Mouse (Mus musculus): Measurements from ENCODE around the gene Sema6b.

Sema6b gene

DNA sequence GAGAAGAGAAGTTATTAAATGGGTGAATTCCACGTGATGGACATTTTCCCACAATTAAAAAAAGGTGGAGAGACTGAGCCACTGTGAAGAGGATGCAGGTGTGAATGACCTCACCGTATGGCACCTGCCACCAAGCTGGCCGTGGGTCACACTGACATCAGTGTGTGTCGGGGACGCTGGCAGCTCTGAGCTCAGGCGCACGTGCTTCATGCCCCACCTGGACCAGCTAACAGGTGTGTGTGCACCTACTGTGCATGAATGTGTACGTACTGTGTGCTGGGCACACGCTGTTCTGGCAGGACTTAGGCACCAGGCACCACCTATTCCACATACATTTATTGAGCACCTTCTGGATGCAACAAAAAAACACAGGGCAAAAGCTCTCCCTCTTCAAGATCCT lies 4.4 kb upstream of the Sema6b start:
- no peak for DNase-seq

GRCm38 (mm10) chr17:56141702-56142605 lies 1.8 kb upstream of the Sema6b start:
- no peak for DNase-seq

- DNase-seq: no peak
Measured at GRCm38 (mm10) chr17:56139355-56139754, 788 bp downstream of the Sema6b start.

DNA sequence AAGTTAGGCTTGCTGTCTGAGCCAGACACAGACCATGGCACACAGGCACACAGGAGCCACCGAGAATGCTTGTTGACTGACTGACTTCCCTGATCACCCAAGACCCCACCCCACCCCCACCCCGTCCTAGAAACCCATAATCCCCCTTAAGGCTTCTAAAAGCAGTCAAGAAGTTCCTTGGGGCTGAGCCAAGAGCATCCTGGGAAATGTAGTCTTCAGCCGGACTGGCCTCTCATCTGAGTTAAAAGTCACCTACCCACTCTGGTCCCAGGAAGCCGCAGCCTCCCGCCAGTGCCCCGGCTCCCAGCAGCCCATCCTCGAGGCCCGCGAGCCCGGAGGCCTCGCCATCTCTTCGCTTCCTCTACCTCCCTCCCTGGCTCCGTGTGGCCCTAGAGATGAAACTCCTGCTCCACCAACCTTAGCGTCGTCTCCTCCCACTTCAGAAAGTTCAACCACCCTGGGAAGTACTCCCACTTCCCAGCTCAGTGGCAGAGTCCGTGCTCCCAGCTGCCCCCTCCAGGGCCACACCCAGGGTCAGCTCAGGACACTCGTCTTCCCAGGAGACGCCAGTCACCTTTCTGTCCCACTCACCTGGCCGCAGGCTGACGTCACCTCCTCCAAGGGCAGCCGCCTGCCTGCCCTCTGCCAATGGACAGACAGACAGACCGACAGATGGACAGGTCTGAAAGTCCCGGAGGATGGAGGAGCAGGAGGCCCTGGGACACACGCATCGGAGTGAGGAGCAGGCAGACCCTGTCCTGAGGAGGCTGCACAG lies 2.1 kb downstream of the Sema6b start:
- DNase-seq: no peak

DNA sequence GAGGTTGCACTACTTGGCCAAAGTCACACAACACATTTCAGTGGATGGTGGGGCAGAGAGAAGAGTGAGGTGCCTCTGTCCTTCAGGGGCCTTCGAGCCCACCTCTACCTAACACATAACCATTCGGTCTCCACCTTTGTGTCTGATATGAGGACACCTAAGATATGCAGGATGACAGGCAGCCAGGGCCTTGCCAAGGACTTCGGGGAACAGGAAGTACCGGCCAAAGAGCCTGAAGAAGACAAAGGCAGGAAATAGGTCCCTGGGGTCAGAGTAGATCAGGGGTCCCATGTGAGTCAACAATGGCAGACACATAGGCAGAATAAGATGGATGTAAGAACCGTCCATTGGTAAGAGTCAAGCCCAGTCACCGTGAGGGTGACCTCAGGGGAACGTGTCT lies 3.6 kb downstream of the Sema6b start:
- no peak for DNase-seq

- DNase-seq: peak; percentile 74
Measured at GRCm38 (mm10) chr17:56134463-56134971, 5.6 kb downstream of the Sema6b start.

- peak; percentile 81 for DNase-seq
Measured at GRCm38 (mm10) chr17:56133457-56134363, 6.4 kb downstream of the Sema6b start.

- peak; percentile 79 for DNase-seq
Measured at GRCm38 (mm10) chr17:56132661-56133060, 7.5 kb downstream of the Sema6b start.

GRCm38 (mm10) chr17:56131814-56132213 lies 8.3 kb downstream of the Sema6b start:
- DNase-seq: peak; percentile 76

GRCm38 (mm10) chr17:56131136-56131535 lies 9.0 kb downstream of the Sema6b start:
- DNase-seq: no peak

DNA sequence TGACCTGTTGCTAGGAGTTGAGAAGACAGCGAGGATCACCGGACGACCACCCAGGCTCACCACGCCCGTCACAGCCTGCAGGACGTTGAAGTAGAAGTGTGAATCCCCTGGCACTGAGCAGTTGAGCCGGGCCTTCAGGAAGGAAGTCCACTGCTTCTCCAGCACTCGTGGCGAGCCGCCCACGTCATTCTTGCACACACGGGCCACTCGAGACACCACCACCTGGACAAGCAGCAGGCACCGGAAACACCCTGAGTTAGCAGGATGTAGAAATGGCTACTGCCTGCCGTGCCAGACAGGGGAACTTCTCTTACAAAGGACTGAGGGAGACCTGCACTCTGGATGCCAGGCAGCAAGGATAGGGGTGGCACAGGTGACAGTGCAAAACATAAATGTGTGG lies 11.9 kb downstream of the Sema6b start:
- DNase-seq: no peak

- DNase-seq: no peak
Measured at GRCm38 (mm10) chr17:56126175-56126574, 14.0 kb downstream of the Sema6b start.

DNA sequence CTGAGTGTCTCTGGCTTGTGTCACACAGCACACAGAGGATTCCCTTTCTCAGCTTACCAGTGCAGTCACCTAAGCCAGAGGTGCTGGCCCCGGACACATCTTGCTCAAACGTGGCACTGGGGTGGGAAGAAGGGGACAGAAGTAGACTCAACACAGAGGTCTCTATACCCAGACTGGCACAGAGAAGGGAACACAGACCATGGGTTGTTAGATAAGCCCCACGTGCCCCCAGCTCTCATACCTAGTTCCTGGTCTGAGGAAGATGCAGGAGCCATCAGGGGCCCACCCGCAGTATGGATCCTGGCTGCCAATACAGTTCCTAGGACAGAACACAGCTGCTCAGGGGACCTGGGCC lies 14.9 kb downstream of the Sema6b start:
- DNase-seq: no peak

GRCm38 (mm10) chr17:56124377-56125275 lies 15.5 kb downstream of the Sema6b start:
- peak; percentile 53 for DNase-seq

GRCm38 (mm10) chr17:56123681-56124340 lies 16.3 kb downstream of the Sema6b start:
- no peak for DNase-seq

DNA sequence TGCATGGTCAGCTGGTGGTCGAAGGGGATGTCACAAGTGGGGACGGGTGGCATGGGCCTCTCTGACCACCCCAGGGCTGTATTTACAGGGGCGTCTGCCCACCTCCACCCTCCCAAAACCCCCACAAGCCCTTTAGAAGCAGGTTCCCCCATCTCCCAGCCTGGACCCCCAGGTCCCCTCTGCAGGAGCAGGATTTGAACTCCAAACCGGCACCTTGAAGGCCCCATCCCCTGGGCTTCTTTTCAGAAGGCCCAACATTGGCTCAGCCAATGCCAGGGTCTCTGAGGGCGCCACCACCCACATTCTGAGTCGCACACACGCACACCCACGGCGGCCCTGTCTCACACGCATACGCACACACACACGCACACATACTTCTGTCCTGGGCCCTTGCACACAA lies 17.0 kb downstream of the Sema6b start:
- no peak for DNase-seq

- DNase-seq: no peak
Measured at GRCm38 (mm10) chr17:56121826-56122225, 18.3 kb downstream of the Sema6b start, which contains the start of gene Lrg1. TSS of gene Lrg1 (minus strand) at chr17:56122001.

GRCm38 (mm10) chr17:56119981-56120880 lies 19.9 kb downstream of the Sema6b start:
- DNase-seq: peak; percentile 90

- DNase-seq: peak; percentile 39
Measured at GRCm38 (mm10) chr17:56119431-56119830, 20.7 kb downstream of the Sema6b start.

- DNase-seq: peak; percentile 89
Measured at GRCm38 (mm10) chr17:56117251-56117710, 22.9 kb downstream of the Sema6b start, which contains the start of gene Plin5. TSS of gene Plin5 (minus strand) at chr17:56117596.

Data from kidney, adult 9 months (tissue).